Mouse (Mus musculus): ENCODE data around the gene Dpp7. TPM values are rescaled to one million over a fixed set of nuclear protein-coding genes. Genes with fewer than 3 reads are reported as not detected.

The Dpp7 gene
- polyA plus RNA-seq, 3 experiments from 2014 or later, result 10.2 to 24.6 (median 21.1) TPM

DNA sequence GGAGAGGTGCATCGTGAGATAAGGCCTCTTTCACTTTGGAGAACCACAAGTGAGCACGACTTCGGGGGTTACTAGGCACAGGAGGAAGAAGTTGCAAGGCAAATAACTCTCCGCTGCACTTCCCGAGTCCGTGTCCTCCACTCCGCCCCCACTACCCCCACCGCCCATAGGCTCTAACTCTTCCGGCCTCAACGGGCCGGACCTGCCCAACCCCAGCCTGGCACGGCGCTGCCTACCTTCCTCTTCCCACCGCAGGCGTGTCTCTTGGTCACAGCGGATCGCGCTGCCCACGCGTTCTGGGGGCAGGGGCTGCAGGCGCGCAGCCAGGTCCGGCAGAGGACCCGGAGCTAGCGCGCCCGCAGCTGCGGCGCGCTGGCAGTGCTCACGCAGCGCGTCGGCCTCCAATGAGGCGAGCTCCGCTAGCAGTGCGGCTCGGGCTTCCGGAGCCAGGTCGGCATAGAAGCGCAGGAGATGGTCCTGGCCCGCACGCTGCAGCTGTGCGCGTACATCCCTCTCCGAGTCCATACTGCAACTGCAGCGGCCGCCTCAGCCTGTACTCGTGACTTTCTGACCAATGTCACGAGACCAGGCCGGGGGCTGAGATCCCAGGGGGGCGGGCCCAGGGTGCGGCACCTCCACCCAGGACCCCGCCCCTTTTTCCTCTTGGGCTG is 9.1 kb upstream of the Dpp7 start, which contains the start of gene Uap1l1:
Gene Uap1l1 (minus strand): TSS at position 592 of the 671 bp plus-strand sequence.
- ATAC-seq, result peak; percentile 84

DNA sequence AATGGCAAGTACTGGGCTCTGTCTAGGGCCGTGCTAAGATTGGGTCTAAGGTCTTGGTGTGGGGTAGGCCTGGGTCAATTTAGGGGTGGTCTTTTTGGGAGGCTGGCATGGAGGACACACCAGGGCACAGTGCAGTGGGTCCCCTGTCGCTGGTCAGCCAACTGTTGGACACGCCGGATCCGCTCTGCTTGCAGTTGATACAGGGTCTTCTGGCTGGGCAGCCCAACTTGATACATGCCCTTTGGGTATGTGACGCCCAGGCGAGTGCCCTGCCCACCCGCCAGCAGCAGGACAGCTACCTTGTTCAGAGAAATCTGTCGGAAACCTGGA is 8.6 kb upstream of the Dpp7 start:
- ATAC-seq, result no peak

GRCm38 (mm10) chr2:25364313-25364712 is 8.2 kb upstream of the Dpp7 start:
- no peak for ATAC-seq

DNA sequence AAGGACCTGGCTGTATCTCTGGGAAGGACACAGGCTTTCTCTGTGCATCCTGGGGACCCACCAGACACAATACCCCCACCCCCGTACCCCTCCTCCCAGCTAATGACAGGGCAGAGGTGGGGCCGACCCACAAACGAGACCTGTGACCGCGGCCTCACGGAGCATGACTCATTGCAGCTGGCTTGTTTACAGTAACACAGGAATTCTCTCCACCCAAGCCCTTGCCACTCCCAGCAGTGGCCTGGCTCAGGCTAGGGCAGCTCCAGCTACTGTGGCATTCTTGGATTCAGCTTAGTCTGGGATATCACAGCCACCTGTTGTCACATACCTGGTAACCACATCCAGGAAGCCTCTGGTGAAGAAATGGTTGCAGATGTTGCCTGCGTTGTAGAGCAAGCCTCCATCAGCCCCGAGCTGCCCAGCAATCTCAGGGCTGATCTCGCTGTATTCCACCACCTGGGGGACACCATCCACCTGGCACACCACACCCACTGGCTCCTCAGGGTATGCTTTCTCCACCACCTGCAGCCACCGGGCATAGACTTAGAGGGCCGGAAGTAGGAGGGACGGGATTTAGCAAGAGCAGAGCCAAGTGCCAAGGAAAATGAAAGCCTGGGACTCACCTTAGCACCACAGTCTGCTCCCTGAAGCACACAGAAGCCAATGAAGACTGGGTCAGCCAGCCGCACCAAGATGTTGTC is 7.5 kb upstream of the Dpp7 start:
- no peak for ATAC-seq

DNA sequence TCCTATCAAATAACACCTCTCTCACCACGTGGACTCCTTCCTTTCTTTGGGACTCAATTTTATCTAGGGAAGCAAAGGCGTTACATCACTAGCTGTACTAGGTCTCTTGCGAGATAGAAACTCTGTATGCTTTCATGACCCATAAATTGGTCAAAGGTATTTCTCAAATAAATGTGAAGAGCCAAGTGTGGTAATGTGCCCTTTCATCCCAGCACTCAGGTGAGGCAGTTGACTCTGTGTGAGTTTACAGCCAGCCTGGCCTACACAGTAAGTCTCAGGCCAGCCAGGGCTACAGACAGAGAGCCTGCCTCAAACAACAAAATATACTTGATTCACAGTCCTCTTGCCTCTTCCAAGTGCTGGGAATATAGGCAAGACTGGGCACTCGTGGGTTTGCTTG is 3.7 kb upstream of the Dpp7 start:
- ATAC-seq, result no peak

- ATAC-seq, result no peak
Observed at GRCm38 (mm10) chr2:25355419-25356066, 616 bp downstream of the Dpp7 start.

GRCm38 (mm10) chr2:25354211-25354610 is 1.9 kb downstream of the Dpp7 start:
- no peak for ATAC-seq

DNA sequence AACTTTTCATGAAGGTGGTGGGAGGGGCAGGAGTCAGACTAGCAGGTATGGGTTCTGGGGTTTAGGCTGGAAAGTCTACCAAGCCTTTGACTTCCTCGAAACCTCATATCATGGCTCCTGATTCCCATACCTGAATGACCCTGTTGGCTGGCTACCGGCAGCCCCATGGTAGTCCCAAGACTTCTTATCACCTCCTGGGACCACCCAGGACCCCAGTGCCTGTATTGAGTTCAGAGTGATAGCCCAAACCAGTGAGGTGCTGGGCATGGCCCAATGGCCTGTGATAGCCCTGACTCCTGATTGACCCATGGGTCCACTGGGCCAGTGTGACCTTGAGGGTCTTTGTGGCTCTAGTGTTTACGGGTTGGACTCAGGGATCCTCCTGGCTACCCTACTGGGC is 5.5 kb downstream of the Dpp7 start:
- no peak for ATAC-seq

DNA sequence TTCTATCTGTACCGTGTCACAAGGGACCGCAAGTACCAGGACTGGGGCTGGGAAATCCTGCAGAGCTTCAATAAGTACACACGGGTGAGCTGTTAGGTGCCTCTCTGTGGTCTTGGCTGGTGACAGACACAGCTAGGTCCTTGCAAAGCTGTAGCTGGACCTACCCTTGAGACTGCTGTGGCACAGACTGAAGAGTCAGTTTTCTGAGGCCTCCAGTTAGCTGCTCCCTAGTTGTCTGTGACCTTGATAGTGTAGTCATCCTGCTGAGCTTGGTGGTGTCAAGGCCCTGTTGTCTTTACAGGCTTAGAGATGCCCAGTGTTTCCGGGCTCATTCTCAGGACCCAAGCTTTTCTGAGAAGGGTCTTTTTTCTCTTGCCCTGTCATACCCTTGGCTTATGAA is 6.7 kb downstream of the Dpp7 start:
- no peak for ATAC-seq

- ATAC-seq, result no peak
Observed at GRCm38 (mm10) chr2:25348162-25348561, 8.0 kb downstream of the Dpp7 start.

DNA sequence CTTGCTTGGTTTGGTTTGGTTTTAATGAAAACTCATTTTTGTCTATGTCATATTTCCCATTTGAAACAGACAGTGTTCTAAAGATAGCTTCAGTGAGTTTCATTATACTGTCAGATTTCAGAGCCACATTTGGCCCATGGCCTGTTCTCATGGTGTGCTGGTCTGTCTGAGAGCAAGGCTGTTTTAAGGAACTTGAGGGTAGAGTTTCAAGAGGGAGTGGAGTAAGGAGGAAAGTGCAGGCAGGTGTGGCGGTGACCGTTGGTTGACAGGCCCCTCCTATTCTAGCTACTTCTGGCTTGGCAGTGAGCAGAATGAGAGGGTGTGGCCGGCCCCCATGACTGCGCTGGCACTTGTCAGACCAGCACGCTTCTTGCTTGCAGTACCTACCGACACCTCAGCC is 17.9 kb downstream of the Dpp7 start:
- no peak for ATAC-seq

DNA sequence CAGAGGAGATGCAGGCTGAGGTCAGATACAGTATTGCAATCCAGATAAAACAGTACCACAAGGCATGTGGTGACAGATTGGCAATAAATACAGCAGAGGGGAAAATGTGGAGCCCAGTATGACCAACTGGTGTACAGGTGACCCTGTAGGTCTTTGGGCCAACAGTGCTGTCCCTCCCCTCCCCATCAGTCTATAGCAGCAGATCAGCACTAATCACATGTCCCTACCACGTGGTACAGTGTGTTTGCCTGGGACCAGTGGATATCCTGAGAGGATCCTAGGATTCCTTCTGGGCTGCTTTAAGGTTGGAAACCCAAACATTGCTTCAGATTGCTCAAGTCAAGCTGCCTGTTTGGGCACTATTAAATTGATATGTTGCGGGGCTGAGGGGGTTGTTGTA is 22.6 kb downstream of the Dpp7 start:
- ATAC-seq, result no peak

DNA sequence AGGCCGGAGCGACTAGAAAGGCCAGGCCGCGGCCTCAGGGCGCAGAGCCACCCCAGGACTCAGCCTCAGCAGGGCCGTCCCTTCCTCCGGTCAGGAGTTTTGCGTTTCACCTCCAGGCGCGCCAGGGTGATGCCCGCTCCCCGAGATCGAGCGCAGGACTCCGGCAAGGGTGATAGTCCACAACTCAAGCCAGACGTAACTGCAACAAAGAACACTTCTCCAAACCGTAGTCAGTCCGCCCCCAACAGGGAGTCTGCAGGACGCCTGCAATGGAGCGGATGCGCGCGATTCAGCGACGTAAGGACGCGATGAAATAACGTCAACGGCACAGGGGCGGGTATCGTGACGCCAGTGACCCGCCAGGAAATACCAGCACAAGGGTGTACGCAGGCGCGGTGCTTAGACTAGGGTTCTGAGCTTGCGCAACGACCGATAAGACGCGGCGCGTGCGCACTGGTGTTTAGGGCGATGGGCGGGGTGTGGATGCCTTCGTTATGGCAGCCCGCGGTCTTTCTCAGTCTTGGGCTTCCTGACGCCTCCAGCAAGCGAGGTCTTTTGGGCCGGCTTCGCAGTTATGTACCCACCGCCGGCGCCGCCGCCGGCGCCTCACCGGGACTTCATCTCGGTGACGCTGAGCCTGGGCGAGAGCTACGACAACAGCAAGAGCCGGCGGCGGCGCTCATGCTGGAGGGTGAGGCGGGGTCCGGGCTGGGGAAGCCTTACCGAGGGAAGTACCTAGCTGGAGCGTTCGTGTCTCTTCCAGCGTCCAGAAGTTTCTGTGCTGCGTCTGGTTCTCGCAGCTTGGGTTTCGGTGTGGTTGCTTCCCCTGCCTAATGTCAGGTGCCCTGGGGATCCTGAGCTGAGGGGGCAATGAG is 23.6 kb downstream of the Dpp7 start, which contains the start of gene Man1b1:
Gene Man1b1 (plus strand): TSS at position 53 of the 875 bp plus-strand sequence.
- ATAC-seq, result peak; percentile 99

- no peak for ATAC-seq
Observed at GRCm38 (mm10) chr2:25331470-25331869, 24.7 kb downstream of the Dpp7 start.

GRCm38 (mm10) chr2:25328440-25328839 is 27.7 kb downstream of the Dpp7 start:
- no peak for ATAC-seq

DNA sequence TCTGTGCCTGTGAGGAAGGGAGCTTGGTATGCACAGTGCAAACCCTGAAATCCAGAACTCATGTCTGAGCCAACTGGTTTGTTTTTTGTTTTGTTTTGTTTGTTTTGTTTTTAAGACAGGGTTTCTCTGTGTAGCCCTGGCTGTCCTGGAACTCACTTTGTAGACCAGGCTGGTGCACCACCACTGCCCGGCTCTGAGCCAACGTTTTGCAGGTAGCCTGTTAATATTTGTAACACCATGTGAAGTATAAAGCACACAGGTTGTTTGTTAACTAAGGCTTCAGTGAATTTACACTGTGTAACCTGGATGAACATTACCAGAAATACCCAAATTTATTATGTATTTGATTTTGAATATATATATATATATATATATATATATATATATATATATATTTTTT is 30.1 kb downstream of the Dpp7 start:
- ATAC-seq, result no peak

- ATAC-seq, result no peak
Observed at GRCm38 (mm10) chr2:25320084-25320483, 36.1 kb downstream of the Dpp7 start.

DNA sequence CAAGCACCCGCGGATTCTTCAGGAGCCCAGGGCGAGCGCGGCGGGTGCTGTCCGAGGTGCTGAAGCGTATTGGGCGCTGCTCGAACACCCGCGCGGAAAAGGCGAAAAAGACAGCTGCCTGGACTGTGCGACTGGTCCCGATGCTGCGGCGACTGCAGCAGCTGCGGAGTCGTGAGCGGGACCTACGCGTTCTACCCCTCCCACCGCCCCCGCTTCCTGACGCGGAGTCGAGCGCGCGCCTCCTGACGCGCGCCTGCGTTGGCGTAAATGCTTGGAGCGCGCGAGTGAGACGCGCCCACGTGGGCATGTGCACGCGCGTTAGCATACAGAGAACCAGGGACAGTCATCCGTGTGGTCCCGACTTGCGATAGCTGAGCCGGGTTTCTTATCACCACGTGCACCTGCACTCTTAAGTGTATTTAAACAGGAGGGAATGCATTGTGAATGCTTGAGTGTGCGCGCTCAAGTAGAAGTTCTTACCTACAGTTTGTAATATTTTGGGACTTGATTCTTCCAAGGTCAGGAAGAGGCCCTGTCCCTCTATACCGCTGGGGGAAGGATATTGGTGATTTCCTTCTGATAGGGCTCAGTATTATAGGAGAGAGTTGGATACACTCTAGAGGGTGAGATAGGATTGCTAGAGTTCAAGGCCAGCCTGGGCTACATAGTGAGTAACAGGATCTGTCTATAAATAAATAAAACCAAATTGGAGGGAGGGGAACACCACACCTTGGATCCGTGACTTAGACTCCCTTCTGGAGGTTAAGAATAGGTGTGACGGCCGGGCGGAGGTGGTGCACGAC is 37.0 kb downstream of the Dpp7 start, which contains the start of gene Grin1:
Gene Grin1 (minus strand): TSS at position 217 of the 803 bp plus-strand sequence.
- peak; percentile 41 for ATAC-seq

DNA sequence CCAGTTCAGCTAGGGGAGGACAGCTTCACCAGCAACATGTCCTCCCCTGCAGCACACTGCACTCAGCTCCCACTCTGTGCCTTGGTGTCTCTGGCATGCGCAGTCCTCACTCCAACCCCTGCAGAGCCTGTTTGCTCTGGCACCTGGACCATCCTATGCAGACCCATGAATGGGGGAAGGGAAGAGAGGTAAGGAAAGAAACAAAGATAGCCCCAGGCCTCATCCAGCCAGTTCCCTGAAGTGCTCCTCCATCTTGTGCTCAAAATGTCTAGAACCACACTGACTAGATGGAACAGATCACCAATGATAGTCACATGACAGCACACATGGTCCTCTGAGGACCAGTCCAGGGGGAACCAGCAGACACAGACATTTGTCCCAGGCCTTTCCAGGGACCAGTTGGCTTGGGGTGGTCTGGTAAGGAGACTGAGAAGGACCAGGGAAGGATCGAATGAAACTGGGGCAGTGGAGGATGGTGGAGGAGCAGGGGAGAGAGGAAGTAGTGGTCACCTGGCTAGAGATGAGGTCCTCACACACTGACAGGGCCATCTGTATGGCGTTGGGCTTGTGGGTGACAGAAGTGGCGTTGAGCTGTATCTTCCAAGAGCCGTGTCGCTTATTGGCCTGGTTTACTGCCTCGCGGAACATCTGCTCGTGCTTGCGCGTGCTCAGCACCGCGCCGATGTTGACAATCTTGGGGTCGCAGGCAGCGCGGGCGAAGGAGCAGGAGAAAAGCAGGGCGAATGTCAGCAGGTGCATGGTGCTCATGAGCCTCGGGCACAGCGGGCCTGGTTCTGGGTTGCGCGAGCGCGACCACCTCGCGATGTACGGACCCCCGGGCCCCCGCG is 37.8 kb downstream of the Dpp7 start:
- no peak for ATAC-seq

- no peak for ATAC-seq
Observed at GRCm38 (mm10) chr2:25311491-25311891, 44.7 kb downstream of the Dpp7 start.

DNA sequence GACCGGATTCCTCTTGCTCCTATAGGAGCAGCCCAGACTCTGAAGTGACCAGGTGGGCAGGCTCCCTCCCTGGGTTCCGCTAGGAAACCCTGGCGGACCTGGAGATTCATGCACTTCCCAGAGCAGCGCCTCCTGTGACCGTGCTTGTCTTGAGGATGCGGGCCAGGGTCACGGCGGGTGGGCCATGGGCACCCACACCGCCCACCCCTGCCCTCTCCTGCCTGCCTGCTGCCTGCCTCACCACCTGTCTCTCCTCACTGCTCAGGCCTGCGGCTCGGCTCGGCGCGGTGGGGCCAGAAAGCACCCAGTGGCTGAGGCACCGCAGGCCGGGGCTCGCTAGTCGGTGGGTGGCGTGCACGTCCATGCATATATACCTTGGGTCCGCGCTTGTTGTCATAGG is 45.2 kb downstream of the Dpp7 start:
- ATAC-seq, result no peak

Data from inflammation-experienced regulatory T-cells, adult 6 months (primary cell).